Mouse (Mus musculus) layer of hippocampus, postnatal 10 days (tissue): ENCODE measurements at regions not wholly inside any gene's neighbourhood (a gene's known extent, or its start where the extent isn't known, plus 50 kb on each side); places are given as distances from the start of the nearest gene placed in this dataset.

Experiments used
- DNase-seq, 2 experiments: peaks; one replicate each; pipeline ENCODE4 v3.0.0; 2021; ENCODE audit warnings: low spot score in 2 of 2

DNA sequence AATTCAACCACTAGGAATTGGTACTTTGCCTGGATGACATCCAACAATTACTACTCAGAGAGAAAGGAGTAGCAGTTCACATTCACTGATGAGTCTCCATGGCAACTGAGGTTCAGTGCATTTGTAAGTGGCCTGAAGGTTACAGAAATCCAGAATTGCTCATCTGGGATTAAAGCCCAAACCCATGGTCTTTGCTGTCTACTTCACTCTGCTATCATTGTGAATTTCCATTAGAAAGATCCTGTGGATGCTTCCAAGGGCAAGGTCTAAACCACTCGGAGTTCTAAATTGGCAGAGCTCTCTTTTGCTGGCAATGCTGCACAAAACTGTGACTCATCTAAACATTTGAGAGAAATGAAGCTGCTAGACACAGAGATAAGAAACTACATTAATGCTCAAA is 319.9 kb upstream of the Tbl1x start:
- peak in 1 of 2 experiments; percentile 9 for DNase-seq

GRCm38 (mm10) chrX:77208726-77209125 is 302.1 kb upstream of the Tbl1x start:
- DNase-seq = no peak

DNA sequence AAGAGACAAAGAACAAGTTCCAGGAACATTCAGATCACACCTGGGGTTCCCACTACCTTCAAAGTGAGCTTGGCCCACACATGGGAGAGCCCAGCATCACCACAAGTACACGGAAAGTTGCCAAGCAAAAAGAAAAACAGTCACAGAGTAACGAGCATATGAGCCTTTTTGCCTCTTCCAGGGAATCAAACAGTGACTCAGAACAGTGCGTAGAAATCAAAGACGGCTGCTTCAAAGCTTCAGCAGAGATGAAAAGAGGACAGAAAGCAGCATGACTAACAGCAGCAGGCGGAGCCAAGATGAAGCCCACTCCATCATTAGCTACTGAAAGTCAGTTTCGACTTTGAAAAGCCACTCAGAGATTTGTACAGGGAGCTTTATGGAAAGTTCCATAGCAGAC is 291.5 kb upstream of the Tbl1x start:
- peak in 1 of 2 experiments; percentile 3 for DNase-seq
